Mouse (Mus musculus) hindbrain, embryonic 10.5 days (tissue): ENCODE measurements around the gene Olig2. TPM values are rescaled to one million over a fixed set of nuclear protein-coding genes. Genes with fewer than 3 reads are reported as not detected.

Experiments
- DNase-seq: peaks from one replicate; pipeline ENCODE4 v3.0.0-alpha.2; 2017; ENCODE audit warnings: low spot score
- H3K27ac ChIP-seq: fragments of 300-500 bp; sonication (generic); 2 replicates; pipeline ENCODE4 v1.5.1; 2016; ENCODE audit warnings: mild to moderate bottlenecking, moderate library complexity
- H3K27me3 ChIP-seq: fragments of 300-500 bp; sonication (generic); 2 replicates; pipeline ENCODE4 v1.6.1; 2016; ENCODE audit warnings: mild to moderate bottlenecking; ENCODE audit not compliant: poor library complexity, insufficient read depth, severe bottlenecking
- H3K36me3 ChIP-seq: fragments of 300-500 bp; sonication (generic); 2 replicates; pipeline ENCODE4 v1.6.1; 2016; ENCODE audit warnings: mild to moderate bottlenecking, moderate library complexity
- H3K4me1 ChIP-seq: fragments of 300-500 bp; sonication (generic); replicated peaks from 2 replicates; pipeline ENCODE4 v1.6.1; 2016; ENCODE audit warnings: mild to moderate bottlenecking
- H3K4me3 ChIP-seq: fragments of 300-500 bp; sonication (generic); 2 replicates; pipeline ENCODE4 v1.5.1; 2016; ENCODE audit warnings: mild to moderate bottlenecking, moderate library complexity
- H3K9me3 ChIP-seq: fragments of 300-500 bp; sonication (generic); 2 replicates; pipeline ENCODE4 v1.6.1; 2016; ENCODE audit warnings: mild to moderate bottlenecking, moderate library complexity
- WGBS: fragments of 180-500 bp; shearing (Covaris S2); methylation state at CpG from one replicate; pipeline ENCODE4 v1.1.7; 2016; 5-methylcytosine and 5-hydroxymethylcytosine counted together
- polyA plus RNA-seq: library from polyadenylated mRNA; unstranded; fragments of >200 nt; fragmentation: Nextera tagmentation; extraction: Ambion mirVana; gene quantifications from 2 replicates; pipeline ENCODE4 v1.2.1, GENCODE M21; 2016

Olig2 gene
- polyA plus RNA-seq, 1 experiment from 2014 or later: 1.9 TPM

DNA sequence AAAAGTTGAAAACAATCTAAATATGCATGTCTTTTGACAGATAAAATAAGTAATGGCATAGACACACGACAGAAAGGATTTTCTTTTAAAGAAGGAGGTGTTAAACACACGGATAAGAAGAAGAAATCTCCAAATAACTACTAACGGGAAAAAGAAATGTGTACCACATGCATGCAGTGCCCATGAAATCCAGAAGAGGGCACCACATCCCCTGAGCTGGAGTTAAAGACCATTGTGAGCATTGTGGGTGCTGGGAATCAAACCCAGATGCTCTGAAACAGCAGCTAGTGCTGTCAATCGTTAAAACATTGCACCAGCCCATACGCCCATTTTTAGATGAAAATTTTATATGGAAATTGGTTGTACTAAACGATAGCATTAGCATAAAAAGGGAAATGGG, 7.3 kb upstream of the Olig2 start:
- 72% methylated on average over 6 of the region's 6 CpGs for WGBS
- no peaks in the 10 kb centered on the region for H3K36me3 ChIP-seq
- DNase-seq: no peak
- peaks cover 100% of the 10 kb centered on the region for H3K27me3 ChIP-seq
- H3K4me1 ChIP-seq: peaks cover 26% of the 10 kb centered on the region
- H3K4me3 ChIP-seq: no peak overlapping the region
- no peak overlapping the region for H3K27ac ChIP-seq
- peaks cover 8% of the 10 kb centered on the region for H3K9me3 ChIP-seq

DNA sequence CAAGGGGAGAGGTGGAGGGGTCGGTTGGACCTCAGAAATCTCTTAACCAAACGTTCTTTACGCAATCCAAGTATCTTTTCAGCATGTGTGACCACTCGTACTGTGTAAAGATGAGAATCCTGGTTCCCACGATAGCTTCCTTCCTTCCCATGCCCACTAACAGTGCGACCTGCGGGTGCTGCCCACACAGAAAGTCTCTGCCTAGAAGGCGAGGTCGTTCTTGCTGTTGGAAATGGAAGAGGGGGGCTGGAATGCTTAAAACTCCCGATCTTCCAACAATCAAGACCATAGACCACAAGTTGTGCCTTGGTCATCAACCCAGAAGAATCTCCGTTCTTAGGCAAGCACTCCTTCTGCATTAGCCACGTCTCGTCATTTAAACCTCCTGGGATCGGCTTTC, 6.0 kb upstream of the Olig2 start:
- Histone ChIP-seq H3K27ac (no peak overlapping the region), H3K4me1 (peaks cover 35% of the 10 kb centered on the region), H3K36me3 (no peaks in the 10 kb centered on the region), H3K9me3 (peaks cover 8% of the 10 kb centered on the region), H3K4me3 (no peak overlapping the region), H3K27me3 (peaks cover 100% of the 10 kb centered on the region)
- DNase-seq: peak; percentile 16
- WGBS: 13% methylated on average over 14 of the region's 14 CpGs

DNA sequence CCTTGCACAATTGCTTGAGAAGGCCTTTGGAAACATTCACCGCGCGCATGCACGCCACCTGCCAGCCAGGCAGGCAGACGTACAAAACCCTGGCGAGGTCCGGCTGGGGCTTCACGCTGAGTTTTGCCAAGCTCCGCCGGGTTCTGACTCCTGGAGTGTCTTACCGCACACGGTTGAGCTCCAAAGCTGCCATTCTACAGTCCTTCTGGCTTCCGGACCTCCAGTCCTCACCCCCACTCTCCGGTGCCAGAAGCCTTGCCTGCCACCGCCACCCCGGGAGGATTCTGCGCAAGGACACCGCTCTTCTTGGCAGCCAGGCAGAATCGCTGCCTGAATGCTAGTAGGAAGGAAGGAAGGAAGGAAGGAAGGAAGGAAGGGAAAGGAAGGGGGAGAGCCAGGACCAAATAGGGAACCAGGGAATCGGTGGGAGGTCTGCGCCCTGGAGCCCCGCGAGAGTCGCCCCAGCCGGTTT, 3.0 kb upstream of the Olig2 start:
- peaks cover 60% of the 10 kb centered on the region for H3K4me1 ChIP-seq
- H3K27ac ChIP-seq: no peak overlapping the region; the same call in 1 of the 2 replicates
- H3K36me3 ChIP-seq: no peaks in the 10 kb centered on the region
- peaks cover 8% of the 10 kb centered on the region for H3K9me3 ChIP-seq
- peak; percentile 43 for DNase-seq
- 1% methylated on average over 25 of the region's 25 CpGs for WGBS
- H3K4me3 ChIP-seq: peak overlapping the region; percentile 35
- peaks cover 100% of the 10 kb centered on the region for H3K27me3 ChIP-seq

- H3K4me1 ChIP-seq: peaks cover 62% of the 10 kb centered on the region
- H3K36me3 ChIP-seq: no peaks in the 10 kb centered on the region
- peak overlapping the region; percentile 35 for H3K4me3 ChIP-seq
- peaks cover 100% of the 10 kb centered on the region for H3K27me3 ChIP-seq
- peak overlapping the region; percentile 50; the same call in 1 of the 2 replicates for H3K27ac ChIP-seq
- WGBS: under 1% methylated on average over 27 of the region's 27 CpGs
- DNase-seq: peak; percentile 64
- H3K9me3 ChIP-seq: peaks cover 7% of the 10 kb centered on the region
These were observed 2.5 kb upstream of the Olig2 start for GRCm38 (mm10) chr16:91222643-91223271.

GRCm38 (mm10) chr16:91223327-91224067, 1.8 kb upstream of the Olig2 start:
- peaks cover 100% of the 10 kb centered on the region for H3K27me3 ChIP-seq
- H3K4me1 ChIP-seq: peaks cover 62% of the 10 kb centered on the region
- no peaks in the 10 kb centered on the region for H3K9me3 ChIP-seq
- H3K4me3 ChIP-seq: peak overlapping the region; percentile 35
- H3K27ac ChIP-seq: peak overlapping the region; percentile 50; the same call in 1 of the 2 replicates
- H3K36me3 ChIP-seq: no peaks in the 10 kb centered on the region
- no peak for DNase-seq
- WGBS: 2% methylated on average over 35 of the region's 35 CpGs

DNA sequence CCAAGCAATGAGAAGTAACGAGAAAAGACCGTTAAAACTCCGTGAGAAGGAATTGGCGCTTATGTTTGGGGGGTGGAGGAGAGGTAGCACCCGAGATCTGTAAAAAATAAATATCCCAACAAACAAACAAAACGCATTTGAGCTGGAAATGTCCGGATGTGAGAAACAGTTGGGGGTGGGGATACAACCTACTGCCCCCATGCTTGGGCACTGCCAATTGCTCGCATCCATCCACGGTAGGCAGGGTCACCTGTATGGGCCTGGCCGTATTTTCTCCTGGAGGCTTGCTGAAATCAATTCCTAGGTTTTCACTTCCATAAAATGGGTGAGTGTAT, 1.2 kb upstream of the Olig2 start:
- no peak overlapping the region for H3K27ac ChIP-seq
- peaks cover 62% of the 10 kb centered on the region for H3K4me1 ChIP-seq
- no peaks in the 10 kb centered on the region for H3K36me3 ChIP-seq
- DNase-seq: no peak
- H3K4me3 ChIP-seq: no peak overlapping the region
- 5% methylated on average over 10 of the region's 10 CpGs for WGBS
- H3K27me3 ChIP-seq: peaks cover 100% of the 10 kb centered on the region
- no peaks in the 10 kb centered on the region for H3K9me3 ChIP-seq

DNA sequence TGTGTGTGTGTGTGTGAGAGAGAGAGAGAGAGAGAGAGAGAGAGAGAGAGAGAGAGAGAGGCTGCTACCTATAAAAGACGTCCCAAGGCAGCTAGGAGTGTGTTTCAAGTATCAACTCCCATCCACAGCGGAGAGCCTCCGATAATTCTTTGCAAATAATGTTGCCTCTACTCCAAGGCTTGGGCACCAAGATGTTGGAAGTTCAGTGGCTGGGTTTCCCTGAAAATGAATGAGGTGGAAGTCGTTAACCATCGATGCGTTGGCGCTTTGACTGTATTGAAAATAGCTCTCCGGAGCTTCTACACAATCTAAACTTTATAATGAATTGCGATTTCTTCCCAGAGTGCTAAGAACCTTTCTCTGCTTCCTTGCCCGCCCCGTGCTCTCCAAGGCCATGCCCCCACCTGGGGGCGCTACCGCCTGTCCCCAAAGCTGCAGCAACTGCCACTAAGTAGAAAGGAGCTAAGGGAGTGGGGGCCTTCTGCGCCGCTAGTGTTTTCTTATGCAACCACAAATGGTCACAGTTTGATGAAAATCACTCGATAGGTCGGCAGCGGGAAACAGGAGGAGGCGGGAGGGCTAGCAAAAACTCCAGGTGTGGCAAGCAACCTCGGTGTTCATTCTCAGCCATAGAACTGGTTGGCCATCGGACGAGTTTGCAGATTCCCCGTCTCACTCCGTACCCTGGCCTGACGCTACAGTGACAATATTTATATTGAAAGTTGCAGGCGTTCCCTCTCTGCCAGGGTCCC, 600 bp upstream of the Olig2 start:
- H3K27ac ChIP-seq: no peak overlapping the region
- peak overlapping the region; percentile 46 for H3K4me3 ChIP-seq
- H3K27me3 ChIP-seq: peaks cover 100% of the 10 kb centered on the region
- peaks cover 62% of the 10 kb centered on the region for H3K4me1 ChIP-seq
- H3K9me3 ChIP-seq: no peaks in the 10 kb centered on the region
- DNase-seq: peak; percentile 52
- WGBS: 1% methylated on average over 26 of the region's 26 CpGs
- H3K36me3 ChIP-seq: no peaks in the 10 kb centered on the region

GRCm38 (mm10) chr16:91226038-91226882, 1.0 kb downstream of the Olig2 start:
- H3K4me3 ChIP-seq: peak overlapping the region; percentile 46
- H3K27ac ChIP-seq: no peak overlapping the region
- peaks cover 56% of the 10 kb centered on the region for H3K4me1 ChIP-seq
- under 1% methylated on average over 60 of the region's 60 CpGs for WGBS
- peaks cover 100% of the 10 kb centered on the region for H3K27me3 ChIP-seq
- no peaks in the 10 kb centered on the region for H3K36me3 ChIP-seq
- peak; percentile 56 for DNase-seq
- H3K9me3 ChIP-seq: no peaks in the 10 kb centered on the region

GRCm38 (mm10) chr16:91226883-91227759, 1.9 kb downstream of the Olig2 start:
- WGBS: under 1% methylated on average over 85 of the region's 85 CpGs
- H3K9me3 ChIP-seq: no peaks in the 10 kb centered on the region
- DNase-seq: peak; percentile 58
- H3K27ac ChIP-seq: no peak overlapping the region
- H3K27me3 ChIP-seq: peaks cover 100% of the 10 kb centered on the region
- H3K4me3 ChIP-seq: peak overlapping the region; percentile 46
- H3K36me3 ChIP-seq: no peaks in the 10 kb centered on the region
- peaks cover 56% of the 10 kb centered on the region for H3K4me1 ChIP-seq

GRCm38 (mm10) chr16:91227760-91228043, 2.4 kb downstream of the Olig2 start:
- Histone ChIP-seq H3K36me3 (no peaks in the 10 kb centered on the region), H3K9me3 (no peaks in the 10 kb centered on the region), H3K4me3 (0 out of 2 replicates have a peak overlapping the region, but pooled peaks have one; percentile 46), H3K27ac (no peak overlapping the region), H3K4me1 (peaks cover 56% of the 10 kb centered on the region), H3K27me3 (peaks cover 100% of the 10 kb centered on the region)
- DNase-seq: peak; percentile 52
- WGBS: 3% methylated on average over 6 of the region's 6 CpGs

DNA sequence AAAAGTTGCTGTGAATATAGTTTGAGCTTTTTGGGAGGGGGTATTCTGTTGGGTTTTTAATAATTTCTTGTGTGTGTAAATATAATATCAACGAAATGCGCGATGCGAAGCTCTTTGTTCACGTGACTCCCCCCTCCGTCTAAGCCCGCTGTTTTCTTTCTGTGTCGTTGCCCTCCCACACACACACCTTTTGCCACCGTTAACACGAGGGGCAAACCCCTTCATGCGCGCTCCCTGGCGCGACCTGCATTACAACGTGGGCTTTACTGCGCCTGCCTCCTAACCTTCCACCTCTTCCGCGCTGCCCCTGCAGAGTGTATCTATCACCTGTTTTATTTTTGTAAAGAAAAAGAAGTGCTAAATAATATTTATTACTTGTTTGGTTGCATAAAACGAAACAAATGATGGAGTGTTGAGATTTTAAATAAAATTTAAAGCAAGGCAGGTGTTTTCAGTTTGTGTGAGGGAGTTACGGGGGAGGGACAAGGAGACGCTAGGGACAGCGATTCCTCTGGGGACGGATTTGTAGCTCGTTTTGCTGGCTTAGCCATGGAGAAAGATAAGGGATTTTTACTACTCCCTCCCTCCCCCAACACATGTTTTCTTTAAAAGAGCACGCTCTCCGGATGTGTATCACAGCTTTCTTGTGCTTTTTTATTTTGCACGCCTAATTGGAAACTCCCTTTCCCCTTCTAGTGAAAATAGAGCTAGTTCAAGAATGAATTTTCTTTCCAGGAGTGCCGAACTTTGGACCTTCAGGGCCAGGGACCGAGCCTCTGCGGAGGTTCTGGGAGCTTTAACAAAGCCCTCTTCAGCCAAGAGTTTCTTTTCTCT, 3.2 kb downstream of the Olig2 start:
- DNase-seq: peak; percentile 49
- no peak overlapping the region for H3K27ac ChIP-seq
- H3K36me3 ChIP-seq: no peaks in the 10 kb centered on the region
- H3K4me1 ChIP-seq: peaks cover 51% of the 10 kb centered on the region
- H3K27me3 ChIP-seq: peaks cover 100% of the 10 kb centered on the region
- H3K4me3 ChIP-seq: no peak overlapping the region
- no peaks in the 10 kb centered on the region for H3K9me3 ChIP-seq
- 1% methylated on average over 30 of the region's 30 CpGs for WGBS
